Mouse (Mus musculus): ENCODE measurements around the gene Olfr959. TPM values are rescaled to one million over a fixed set of nuclear protein-coding genes. Genes with fewer than 3 reads are reported as not detected.

Gene Olfr959
- total and polyA plus RNA-seq, 3 experiments, result not detected

DNA sequence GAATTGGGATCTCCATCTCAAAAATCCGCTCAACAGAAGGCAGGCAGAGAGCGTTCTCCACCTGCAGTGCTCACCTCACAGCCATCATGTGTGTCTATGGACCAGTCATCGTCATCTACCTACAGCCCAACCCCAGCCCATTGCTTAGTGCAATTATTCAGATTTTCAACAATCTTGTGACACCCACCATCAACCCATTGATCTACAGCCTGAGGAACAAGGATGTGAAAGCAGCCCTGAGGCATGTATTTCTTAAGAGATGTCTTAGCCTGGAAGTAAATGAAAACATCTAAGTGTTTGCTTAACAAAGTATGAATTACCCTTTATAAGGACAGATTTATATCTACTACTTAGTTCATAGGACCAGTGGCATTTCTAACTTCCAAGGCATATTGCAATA is 48.4 kb upstream of the Olfr959 start:
- Histone ChIP-seq H3K4me1 (ENCODE audit: control insufficient read depth in 1 of 2, insufficient read depth in 2 of 2, low read length in 2 of 2) (no peaks in the 10 kb centered on the region), H3K79me2 (ENCODE audit: control insufficient read depth, insufficient read depth, low read length, poor library complexity) (no peaks in the 10 kb centered on the region), H3K4me3 (ENCODE audit: control insufficient read depth in 1 of 2, insufficient read depth in 1 of 2, low read depth in 2 of 2, low read length in 2 of 2) (no peak overlapping the region), H3K36me3 (ENCODE audit: control insufficient read depth in 1 of 2, insufficient read depth in 2 of 2, low read length in 2 of 2) (no peaks in the 10 kb centered on the region), H3K9me3 (replicated peaks; ENCODE audit: insufficient read depth, low read length) (no peaks in the 10 kb centered on the region), H3K9ac (ENCODE audit: control insufficient read depth, low read depth, low read length, poor library complexity, severe bottlenecking) (no peak overlapping the region), H3K27ac (ENCODE audit: control insufficient read depth, low read depth, low read length) (no peak overlapping the region), H3K27me3 (ENCODE audit: control insufficient read depth in 1 of 2, insufficient read depth in 2 of 2, low read length in 2 of 2) (no peaks in the 10 kb centered on the region)
- TF ChIP-seq POLR2A (IDR thresholded peaks at IDR 0.05; ENCODE audit: control insufficient read depth in 1 of 2, insufficient read depth in 1 of 2, low read depth in 1 of 2, low read length in 2 of 2, poor library complexity in 1 of 2) (no peak), JUND (IDR thresholded peaks at IDR 0.05; ENCODE audit: low read depth, low read length) (no peak)
- DNase-seq (ENCODE audit: low read depth, low spot score), result no peak

DNA sequence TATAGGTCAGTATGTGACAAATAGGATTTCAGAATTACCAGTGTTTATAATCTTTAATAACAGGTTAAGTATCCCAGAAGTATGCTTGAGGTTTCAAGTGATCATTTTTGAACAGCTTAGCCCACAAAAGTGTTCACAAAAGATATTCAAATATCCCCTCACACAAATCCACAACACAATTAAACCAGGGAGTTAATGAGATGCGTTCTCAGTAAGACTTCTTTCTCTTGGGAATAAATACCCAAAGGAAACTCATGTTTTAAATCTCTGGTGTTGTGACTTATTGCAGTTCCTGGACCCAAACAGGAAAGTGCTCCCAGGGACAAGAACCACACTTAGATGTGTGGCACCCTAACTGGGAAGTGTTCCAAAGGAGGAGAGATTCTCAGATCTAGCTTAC is 45.7 kb upstream of the Olfr959 start, which contains the start of gene Olfr960:
Gene Olfr960 (plus strand): TSS at position 301 of the 400 bp plus-strand sequence.
- H3K9ac ChIP-seq (ENCODE audit: control insufficient read depth, low read depth, low read length, poor library complexity, severe bottlenecking), result no peak within 1 kb of the TSS
- no peak for TF ChIP-seq CHD2 (IDR thresholded peaks at IDR 0.05; ENCODE audit: low read length)
- TF ChIP-seq UBTF (IDR thresholded peaks at IDR 0.05; ENCODE audit: borderline replicate concordance, insufficient read depth, low read depth, low read length), result no peak
- no peak for TF ChIP-seq TAL1 (IDR thresholded peaks at IDR 0.05; ENCODE audit: low read length)
- no peak for TF ChIP-seq TBP (IDR thresholded peaks at IDR 0.05; ENCODE audit: low read depth, low read length)
- no peak for TF ChIP-seq GATA1 (IDR thresholded peaks at IDR 0.05; ENCODE audit: low read depth, low read length)
- TF ChIP-seq BHLHE40 (IDR thresholded peaks at IDR 0.05; ENCODE audit: borderline replicate concordance, low read depth, low read length), result no peak
- no peak for TF ChIP-seq ZNF384 (IDR thresholded peaks at IDR 0.05; ENCODE audit: low read depth, low read length)
- TF ChIP-seq RAD21 (IDR thresholded peaks at IDR 0.05; ENCODE audit: low read depth, low read length), result no peak
- no peak for TF ChIP-seq USF1 (IDR thresholded peaks at IDR 0.05; ENCODE audit: low read depth, low read length)
- TF ChIP-seq ZKSCAN1 (IDR thresholded peaks at IDR 0.05; ENCODE audit: low read depth, low read length), result no peak
- TF ChIP-seq KAT2A (conservative IDR thresholded peaks at IDR 0.05; ENCODE audit: low read depth, low read length), result no peak
- no peak for TF ChIP-seq ETS1 (IDR thresholded peaks at IDR 0.05; ENCODE audit: low read depth, low read length)
- no peak for TF ChIP-seq NRF1 (IDR thresholded peaks at IDR 0.05; ENCODE audit: insufficient read depth, low read depth, low read length, poor library complexity, severe bottlenecking)
- TF ChIP-seq MYC (IDR thresholded peaks at IDR 0.05; ENCODE audit: low read depth, low read length), result no peak
- TF ChIP-seq ZC3H11A (IDR thresholded peaks at IDR 0.05; ENCODE audit: low read depth, low read length), result no peak
- no peak for TF ChIP-seq SIN3A (IDR thresholded peaks at IDR 0.05; ENCODE audit: low read length)
- no peak for TF ChIP-seq CTCF (IDR thresholded peaks at IDR 0.05 in 2 of 3, conservative IDR thresholded peaks at IDR 0.05 in 1 of 3; ENCODE audit: control insufficient read depth in 1 of 3, insufficient read depth in 1 of 3, low read depth in 2 of 3, low read length in 3 of 3, poor library complexity in 1 of 3, severe bottlenecking in 1 of 3)
- no peaks in the 10 kb centered on the region for H3K79me2 ChIP-seq (ENCODE audit: control insufficient read depth, insufficient read depth, low read length, poor library complexity)
- H3K9me3 ChIP-seq (replicated peaks; ENCODE audit: insufficient read depth, low read length), result no peaks in the 10 kb centered on the region
- H3K36me3 ChIP-seq (ENCODE audit: control insufficient read depth in 1 of 2, insufficient read depth in 2 of 2, low read length in 2 of 2), result no peaks in the 10 kb centered on the region
- H3K27me3 ChIP-seq (ENCODE audit: control insufficient read depth in 1 of 2, insufficient read depth in 2 of 2, low read length in 2 of 2), result no peaks in the 10 kb centered on the region
- H3K27ac ChIP-seq (ENCODE audit: control insufficient read depth, low read depth, low read length), result no peak within 1 kb of the TSS
- DNase-seq (ENCODE audit: low read depth, low spot score), result no peak
- H3K4me3 ChIP-seq (ENCODE audit: control insufficient read depth in 1 of 2, insufficient read depth in 1 of 2, low read depth in 2 of 2, low read length in 2 of 2), result no peak within 1 kb of the TSS
- H3K4me1 ChIP-seq (ENCODE audit: control insufficient read depth in 1 of 2, insufficient read depth in 2 of 2, low read length in 2 of 2), result no peaks in the 10 kb centered on the region

Data from MEL (cell line).